Mouse (Mus musculus): ENCODE results near the gene Nhsl1. TPM values are rescaled to one million over a fixed set of nuclear protein-coding genes. Genes with fewer than 3 reads are reported as not detected.
"Not testable (repeated sequence)": the region's sequence is repeated elsewhere in the genome, so short reads cannot be mapped to it uniquely, and the experiment has no call there.

Gene Nhsl1
- total and polyA plus RNA-seq, 3 experiments = not detected

GRCm38 (mm10) chr10:18446359-18446820, 127.6 kb downstream of the Nhsl1 start:
- no peaks in the 10 kb centered on the region for H3K36me3 ChIP-seq (ENCODE audit: control insufficient read depth in 1 of 2, insufficient read depth in 2 of 2, low read length in 2 of 2)
- H3K4me3 ChIP-seq (ENCODE audit: control insufficient read depth in 1 of 2, insufficient read depth in 1 of 2, low read depth in 2 of 2, low read length in 2 of 2) = no peak overlapping the region
- peaks cover 0 to 1% of the 10 kb centered on the region in 2 experiments; a peak in 2 of 4 replicates for H3K27me3 ChIP-seq (ENCODE audit: control insufficient read depth in 1 of 2, insufficient read depth in 2 of 2, low read length in 2 of 2)
- no peaks in the 10 kb centered on the region for H3K79me2 ChIP-seq (ENCODE audit: control insufficient read depth, insufficient read depth, low read length, poor library complexity)
- no peaks in the 10 kb centered on the region for H3K4me1 ChIP-seq (ENCODE audit: control insufficient read depth in 1 of 2, insufficient read depth in 2 of 2, low read length in 2 of 2)
- H3K27ac ChIP-seq (ENCODE audit: control insufficient read depth, low read depth, low read length) = no peak overlapping the region
- H3K9ac ChIP-seq (ENCODE audit: control insufficient read depth, low read depth, low read length, poor library complexity, severe bottlenecking) = no peak overlapping the region
- TF ChIP-seq BHLHE40 (IDR thresholded peaks at IDR 0.05; ENCODE audit: borderline replicate concordance, low read depth, low read length) (no peak), ZMIZ1 (IDR thresholded peaks at IDR 0.05; ENCODE audit: low read depth, low read length) (no peak), CHD1 (IDR thresholded peaks at IDR 0.05; ENCODE audit: low read depth, low read length) (no peak), ZKSCAN1 (IDR thresholded peaks at IDR 0.05; ENCODE audit: low read depth, low read length) (no peak), POLR2AphosphoS5 (IDR thresholded peaks at IDR 0.05; ENCODE audit: borderline replicate concordance, low read depth, low read length) (no peak), ETS1 (IDR thresholded peaks at IDR 0.05; ENCODE audit: low read depth, low read length) (no peak), POLR2A (IDR thresholded peaks at IDR 0.05; ENCODE audit: control insufficient read depth in 1 of 2, insufficient read depth in 1 of 2, low read depth in 1 of 2, low read length in 2 of 2, poor library complexity in 1 of 2) (no peak), GATA1 (IDR thresholded peaks at IDR 0.05; ENCODE audit: low read depth, low read length) (no peak), MYC (IDR thresholded peaks at IDR 0.05; ENCODE audit: low read depth, low read length) (no peak), SMC3 (IDR thresholded peaks at IDR 0.05; ENCODE audit: low read depth, low read length) (no peak), JUND (IDR thresholded peaks at IDR 0.05; ENCODE audit: low read depth, low read length) (no peak), TAL1 (IDR thresholded peaks at IDR 0.05; ENCODE audit: low read length) (no peak)
- no peaks in the 10 kb centered on the region for H3K9me3 ChIP-seq (replicated peaks; ENCODE audit: insufficient read depth, low read length)
- no peak for DNase-seq (ENCODE audit: low read depth, low spot score)

- Histone ChIP-seq H3K4me3 (ENCODE audit: control insufficient read depth in 1 of 2, insufficient read depth in 1 of 2, low read depth in 2 of 2, low read length in 2 of 2) (no peak overlapping the region), H3K4me1 (ENCODE audit: control insufficient read depth in 1 of 2, insufficient read depth in 2 of 2, low read length in 2 of 2) (no peaks in the 10 kb centered on the region), H3K27ac (ENCODE audit: control insufficient read depth, low read depth, low read length) (no peak overlapping the region), H3K27me3 (ENCODE audit: control insufficient read depth in 1 of 2, insufficient read depth in 2 of 2, low read length in 2 of 2) (peaks cover 0 to 1% of the 10 kb centered on the region in 2 experiments; a peak in 2 of 4 replicates), H3K79me2 (ENCODE audit: control insufficient read depth, insufficient read depth, low read length, poor library complexity) (no peaks in the 10 kb centered on the region), H3K9me3 (replicated peaks; ENCODE audit: insufficient read depth, low read length) (no peaks in the 10 kb centered on the region), H3K36me3 (ENCODE audit: control insufficient read depth in 1 of 2, insufficient read depth in 2 of 2, low read length in 2 of 2) (no peaks in the 10 kb centered on the region), H3K9ac (ENCODE audit: control insufficient read depth, low read depth, low read length, poor library complexity, severe bottlenecking) (no peak overlapping the region)
- no peak for DNase-seq (ENCODE audit: low read depth, low spot score)
- no peak for TF ChIP-seq ZMIZ1 (IDR thresholded peaks at IDR 0.05; ENCODE audit: low read depth, low read length)
- TF ChIP-seq HCFC1 (IDR thresholded peaks at IDR 0.05; ENCODE audit: low read depth, low read length) = no peak
- TF ChIP-seq POLR2A (IDR thresholded peaks at IDR 0.05; ENCODE audit: control insufficient read depth in 1 of 2, insufficient read depth in 1 of 2, low read depth in 1 of 2, low read length in 2 of 2, poor library complexity in 1 of 2) = no peak
- no peak for TF ChIP-seq TCF12 (IDR thresholded peaks at IDR 0.05; ENCODE audit: low read depth, low read length)
- no peak for TF ChIP-seq UBTF (IDR thresholded peaks at IDR 0.05; ENCODE audit: borderline replicate concordance, insufficient read depth, low read depth, low read length)
Observed at GRCm38 (mm10) chr10:18447299-18447698, 128.5 kb downstream of the Nhsl1 start.

GRCm38 (mm10) chr10:18448896-18449295, 130.1 kb downstream of the Nhsl1 start:
- H3K36me3 ChIP-seq (ENCODE audit: control insufficient read depth in 1 of 2, insufficient read depth in 2 of 2, low read length in 2 of 2) = not testable (repeated sequence)

More at GRCm38 (mm10) chr10:18448896-18449295, 130.1 kb downstream of the Nhsl1 start:
- H3K27ac ChIP-seq (ENCODE audit: control insufficient read depth, low read depth, low read length); H3K27me3 ChIP-seq (ENCODE audit: control insufficient read depth in 1 of 2, insufficient read depth in 2 of 2, low read length in 2 of 2); H3K4me1 ChIP-seq (ENCODE audit: control insufficient read depth in 1 of 2, insufficient read depth in 2 of 2, low read length in 2 of 2); DNase-seq (ENCODE audit: low read depth, low spot score); H3K4me3 ChIP-seq (ENCODE audit: control insufficient read depth in 1 of 2, insufficient read depth in 1 of 2, low read depth in 2 of 2, low read length in 2 of 2); H3K79me2 ChIP-seq (ENCODE audit: control insufficient read depth, insufficient read depth, low read length, poor library complexity); H3K9me3 ChIP-seq (replicated peaks; ENCODE audit: insufficient read depth, low read length); H3K9ac ChIP-seq (ENCODE audit: control insufficient read depth, low read depth, low read length, poor library complexity, severe bottlenecking): not testable (repeated sequence)

Data from MEL (cell line).